Mouse (Mus musculus) liver, postnatal 0 days (tissue): ENCODE measurements around the gene Crtap.

Experiments
- CTCF ChIP-seq: sonication (generic); IDR thresholded peaks from 2 replicates; pipeline ENCODE4 v1.5.1; 2016; ENCODE audit warnings: antibody characterized with exemption, low read depth
- EP300 ChIP-seq: IDR thresholded peaks from 2 replicates; pipeline ENCODE4 v1.6.1; 2016; ENCODE audit warnings: antibody characterized with exemption, low read depth, mild to moderate bottlenecking

DNA sequence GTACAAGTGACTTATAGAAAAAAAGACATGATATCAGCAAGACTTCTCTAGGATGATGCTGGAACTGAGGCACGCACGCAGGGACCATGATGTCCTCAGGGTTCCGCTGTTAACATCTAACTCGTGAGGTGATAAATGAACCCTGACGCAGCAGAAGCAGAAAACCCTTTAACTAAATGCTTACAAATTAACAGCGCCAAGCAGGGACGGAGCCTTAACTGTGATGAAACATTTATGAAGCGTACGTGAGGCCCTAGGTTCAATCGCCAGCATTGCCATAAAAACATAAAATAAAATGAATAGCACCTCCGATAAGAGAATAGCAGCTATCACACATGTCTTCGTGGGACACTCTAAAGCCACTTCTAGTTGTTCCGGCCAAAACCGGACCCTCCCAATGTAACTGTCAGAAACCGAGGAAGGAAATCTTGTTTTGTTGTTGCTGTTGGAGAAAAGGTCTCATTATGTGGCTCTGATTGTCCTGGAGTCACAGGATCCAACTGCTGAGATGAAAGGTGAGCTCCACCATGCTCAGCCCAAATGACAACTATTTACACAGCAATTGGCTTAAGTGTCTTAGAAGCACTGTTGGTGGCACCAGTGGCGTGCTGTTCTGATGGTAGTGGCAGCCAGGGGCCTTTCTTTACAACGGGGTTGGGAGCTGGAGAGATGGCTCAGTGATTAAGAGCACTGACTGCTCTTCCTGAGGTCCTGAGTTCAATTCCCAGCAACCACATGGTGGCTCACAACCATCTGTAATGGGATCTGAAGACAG, 7.4 kb downstream of the Crtap start:
- no peak for TF ChIP-seq EP300
- no peak for TF ChIP-seq CTCF
